Mouse (Mus musculus) CH12.LX (cell line): ENCODE results near the gene Sphk1. TPM values are rescaled to one million over a fixed set of nuclear protein-coding genes. Genes with fewer than 3 reads are reported as not detected.
A peak's percentile ranks its signal among the peaks of the same experiment; 100 is the strongest.

Experiments used
- DNase-seq: peaks from one replicate; pipeline ENCODE4 v3.0.0-alpha.2; 2013; ENCODE audit errors: extremely low read depth
- H3K27ac ChIP-seq: 2 replicates; pipeline ENCODE4 v1.5.1; 2012; ENCODE audit warnings: low read depth, mild to moderate bottlenecking, control low read depth, moderate library complexity; ENCODE audit not compliant: insufficient read depth
- H3K27me3 ChIP-seq: replicated peaks from 2 replicates; pipeline ENCODE3; 2012; ENCODE audit warnings: inconsistent platforms
- H3K36me3 ChIP-seq, 2 experiments: replicated peaks in 1 of 2; 2 replicates each; pipeline versions ENCODE3 to v1.6.1; 2012; ENCODE audit warnings: inconsistent platforms in 1 of 2, low read length in 1 of 2, mild to moderate bottlenecking in 1 of 2, mixed read lengths in 1 of 2, moderate library complexity in 1 of 2; ENCODE audit not compliant: control insufficient read depth in 1 of 2, insufficient read depth in 1 of 2
- H3K4me1 ChIP-seq, 2 experiments: 2 replicates each; pipeline ENCODE4 v1.6.1; 2012; ENCODE audit warnings: inconsistent platforms in 1 of 2, moderate library complexity in 1 of 2; ENCODE audit not compliant: insufficient read depth in 2 of 2, control insufficient read depth in 1 of 2
- H3K4me2 ChIP-seq: 2 replicates; pipeline ENCODE4 v1.6.1; 2012; ENCODE audit warnings: low read depth, mild to moderate bottlenecking, control low read depth; ENCODE audit not compliant: poor library complexity, insufficient read depth, severe bottlenecking
- H3K4me3 ChIP-seq, 3 experiments: fragments of 150-350 bp in 1 of 3; sonication (generic) in 1 of 3; replicated peaks in 1 of 3; 2 replicates each; pipeline versions ENCODE3 to v1.5.1; 2011 to 2012; ENCODE audit warnings: low read depth in 2 of 3, low read length in 2 of 3, mild to moderate bottlenecking in 2 of 3, moderate library complexity in 2 of 3, control low read depth in 1 of 3, improper control_type of control experiment in 1 of 3, inconsistent platforms in 1 of 3, mixed read lengths in 1 of 3; ENCODE audit not compliant: poor library complexity in 1 of 3
- H3K79me2 ChIP-seq: replicated peaks from 2 replicates; pipeline ENCODE4 v1.6.1; 2012; ENCODE audit warnings: mild to moderate bottlenecking, moderate library complexity; ENCODE audit not compliant: control insufficient read depth, poor library complexity, insufficient read depth, severe bottlenecking; ENCODE audit errors: extremely low read depth
- H3K9ac ChIP-seq: 2 replicates; pipeline ENCODE4 v1.6.1; 2012; ENCODE audit warnings: low read depth, mild to moderate bottlenecking, control low read depth, moderate library complexity; ENCODE audit not compliant: insufficient read depth
- H3K9me3 ChIP-seq: replicated peaks from 2 replicates; pipeline ENCODE3; 2012; ENCODE audit warnings: low read length, inconsistent platforms, mixed read lengths
- BHLHE40 ChIP-seq: IDR thresholded peaks from 2 replicates; pipeline ENCODE4 v1.6.1; 2011; ENCODE audit warnings: mild to moderate bottlenecking, low read depth, low read length, improper control_type of control experiment
- CTCF ChIP-seq, 2 experiments: IDR thresholded peaks in 1 of 2; conservative IDR thresholded peaks in 1 of 2; 2 replicates each; pipeline ENCODE4 v1.5.1; 2011 to 2012; ENCODE audit warnings: low read depth in 2 of 2, low read length in 2 of 2, improper control_type of control experiment in 1 of 2, inconsistent platforms in 1 of 2, mild to moderate bottlenecking in 1 of 2, moderate library complexity in 1 of 2
- ELF1 ChIP-seq: IDR thresholded peaks from 2 replicates; pipeline ENCODE4 v1.6.1; 2014; ENCODE audit warnings: low read depth, mild to moderate bottlenecking, inconsistent platforms, low read length, improper control_type of control experiment
- EP300 ChIP-seq: IDR thresholded peaks from 2 replicates; pipeline ENCODE4 v1.6.1; 2011; ENCODE audit warnings: low read length, improper control_type of control experiment
- ETS1 ChIP-seq: conservative IDR thresholded peaks from 2 replicates; pipeline ENCODE4 v1.6.1; 2012; ENCODE audit warnings: low read depth, mild to moderate bottlenecking, inconsistent platforms, low read length, improper control_type of control experiment, moderate library complexity
- GABPA ChIP-seq: IDR thresholded peaks from 2 replicates; pipeline ENCODE4 v1.6.1; 2012; ENCODE audit warnings: low read depth, low read length, improper control_type of control experiment, inconsistent platforms; ENCODE audit not compliant: insufficient replicate concordance
- JUND ChIP-seq: conservative IDR thresholded peaks from 2 replicates; pipeline ENCODE4 v1.6.1; 2011; ENCODE audit warnings: low read depth, low read length, improper control_type of control experiment
- MAX ChIP-seq: IDR thresholded peaks from 2 replicates; pipeline ENCODE4 v1.6.1; 2011; ENCODE audit warnings: low read length, improper control_type of control experiment
- MXI1 ChIP-seq: IDR thresholded peaks from 2 replicates; pipeline ENCODE4 v1.6.1; 2011; ENCODE audit warnings: mild to moderate bottlenecking, low read depth, low read length, improper control_type of control experiment
- NRF1 ChIP-seq: IDR thresholded peaks from 2 replicates; pipeline ENCODE4 v1.6.1; 2014; ENCODE audit warnings: low read depth, mild to moderate bottlenecking, inconsistent platforms, low read length, improper control_type of control experiment, moderate library complexity
- PAX5 ChIP-seq: IDR thresholded peaks from 2 replicates; pipeline ENCODE4 v1.6.1; 2012; ENCODE audit warnings: low read length, inconsistent platforms, mixed read lengths
- POLR2A ChIP-seq: IDR thresholded peaks from 2 replicates; pipeline ENCODE4 v1.6.1; 2011; ENCODE audit warnings: low read depth, mild to moderate bottlenecking, improper control_type of control experiment, low read length
- UBTF ChIP-seq: IDR thresholded peaks from 2 replicates; pipeline ENCODE4 v1.6.1; 2012; ENCODE audit warnings: low read depth, mild to moderate bottlenecking, inconsistent platforms, low read length, improper control_type of control experiment, moderate library complexity
- USF2 ChIP-seq: conservative IDR thresholded peaks from 2 replicates; pipeline ENCODE4 v1.6.1; 2011; ENCODE audit warnings: low read depth, low read length, improper control_type of control experiment
- dilution Hi-C: fragments of 300-500 bp; cut with MboI; formaldehyde crosslinking; loops from 2 replicates; pipeline ENCODE4 v1.14.3; 2020; ENCODE audit warnings: low sequenced_read_pairs; ENCODE audit not compliant: extremely low pct_unique_long_range_greater_than_20kb, extremely low pct_ligation_motif_present
- in situ Hi-C: fragments of 300-500 bp; cut with MboI; formaldehyde crosslinking; loops from 3 replicates; pipeline ENCODE4 v1.14.3; 2019; ENCODE audit warnings: low sequenced_read_pairs, low pct_ligation_motif_present, low pct_unique_long_range_greater_than_20kb, mixed read lengths
- polyA plus RNA-seq: library from polyadenylated mRNA; unstranded; fragments of >175 nt; gene quantifications from 2 replicates; pipeline ENCODE4 v1.2.1, GENCODE M21; 2012; ENCODE audit warnings: low read depth; ENCODE audit not compliant: insufficient read length
- total RNA-seq, 2 experiments: library from RNA; depleted of rRNA; stranded (reverse); fragments of 300-350 nt in 1 of 2; fragments of >200 nt in 1 of 2; gene quantifications; 2 replicates each; pipeline ENCODE4 v1.2.3; 2012 to 2014

Sphk1 gene
- total and polyA plus RNA-seq, 3 experiments: 0.50 to 2.1 (median 0.89) TPM

DNA sequence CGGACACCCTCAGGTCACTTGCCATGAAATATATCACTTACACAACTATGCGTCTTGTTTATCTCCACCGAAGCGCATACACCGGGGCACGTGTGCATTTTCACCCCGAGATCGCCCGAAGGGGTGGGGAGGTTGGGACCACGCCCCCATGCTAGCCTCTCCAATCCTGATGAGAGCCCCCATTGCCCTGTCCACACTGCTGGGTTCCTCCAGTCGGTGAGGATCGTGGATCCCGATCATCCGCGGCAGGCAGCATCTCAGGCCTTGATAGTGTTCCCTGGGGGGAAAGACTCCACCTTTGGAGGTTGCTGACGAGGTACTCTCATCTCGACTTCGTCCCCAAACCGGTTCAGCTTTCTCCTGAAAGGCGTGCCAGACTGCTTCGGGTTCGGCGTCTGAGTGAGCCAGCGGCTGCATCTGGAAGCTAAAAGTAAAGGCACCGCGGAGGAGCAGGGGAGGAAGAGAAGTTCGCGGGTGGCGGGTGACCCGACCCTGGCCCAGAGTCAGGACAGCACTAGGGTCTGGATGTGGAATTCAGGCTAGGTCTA is 1.6 kb downstream of the Sphk1 start:
- peaks cover 5 to 32% of the 10 kb centered on the region in 2 experiments for H3K4me1 ChIP-seq
- H3K27ac ChIP-seq: no peak overlapping the region
- H3K9ac ChIP-seq: no peak overlapping the region
- dilution Hi-C loops: no loop called here
- peaks cover under 1 to 16% of the 10 kb centered on the region in 2 experiments for H3K36me3 ChIP-seq
- TF ChIP-seq BHLHE40: peak; percentile 73
- TF ChIP-seq MAX: peak; percentile 22; the same call in 1 of the 2 replicates
- TF ChIP-seq USF2: no peak
- TF ChIP-seq JUND: no peak
- TF ChIP-seq, all 38 proteins: peak for 2
- in situ Hi-C loops: loop anchor here (5.0 to 10.0 kb wide), 2 partner anchors 35 to 208 kb away; no protein-coding TSS in a partner anchor
- H3K4me3 ChIP-seq: peak overlapping the region; percentile 12 to 61 (median 43)
- no peak for DNase-seq
- H3K9me3 ChIP-seq: no peaks in the 10 kb centered on the region
- no peaks in the 10 kb centered on the region for H3K79me2 ChIP-seq
- peaks cover 58% of the 10 kb centered on the region for H3K27me3 ChIP-seq
- peak overlapping the region; percentile 89 for H3K4me2 ChIP-seq

DNA sequence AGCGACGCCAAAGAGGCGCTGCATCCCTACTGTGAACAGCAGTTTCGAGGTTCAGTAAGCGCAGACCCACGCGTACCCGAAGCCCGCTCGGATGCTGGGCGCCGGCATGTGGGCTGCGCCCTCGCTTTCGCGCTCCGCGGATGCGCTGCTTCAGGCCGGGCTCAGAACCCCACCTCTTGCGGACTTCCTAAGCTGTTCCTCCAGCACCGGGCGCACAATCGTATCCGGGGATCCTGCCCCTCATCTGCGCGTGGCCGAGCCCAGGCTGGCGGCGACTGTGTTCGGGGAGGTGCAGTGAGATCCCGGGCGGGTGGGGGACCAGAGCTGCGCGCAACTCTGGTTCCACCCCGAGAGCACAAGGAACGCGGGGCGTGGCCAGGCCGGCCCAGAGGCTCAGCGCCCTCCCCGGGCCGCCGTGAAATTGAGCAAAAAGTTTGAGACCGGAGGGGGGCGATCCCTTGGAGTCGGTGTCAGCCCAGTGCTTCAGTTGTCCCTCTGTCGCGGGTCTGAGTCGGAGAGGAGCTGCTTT is 2.1 kb downstream of the Sphk1 start:
- H3K27me3 ChIP-seq: peaks cover 53% of the 10 kb centered on the region
- H3K9ac ChIP-seq: peak overlapping the region; percentile 30; the same call in 1 of the 2 replicates
- H3K4me1 ChIP-seq: peaks cover 5 to 32% of the 10 kb centered on the region in 2 experiments
- H3K9me3 ChIP-seq: no peaks in the 10 kb centered on the region
- H3K4me2 ChIP-seq: peak overlapping the region; percentile 89
- peaks cover 2 to 21% of the 10 kb centered on the region in 2 experiments for H3K36me3 ChIP-seq
- peak overlapping the region; percentile 12 to 61 (median 43) for H3K4me3 ChIP-seq
- H3K79me2 ChIP-seq: no peaks in the 10 kb centered on the region
- H3K27ac ChIP-seq: no peak overlapping the region
- peak; percentile 57 for DNase-seq
- TF ChIP-seq MXI1: peak; percentile 40
- TF ChIP-seq GABPA: no peak
- peak; percentile 15 for TF ChIP-seq NRF1
- peak; percentile 71; the same call in 1 of the 2 replicates for TF ChIP-seq MAX
- no peak for TF ChIP-seq BHLHE40
- TF ChIP-seq ETS1: no peak
- peak; percentile 23; the same call in 1 of the 2 replicates for TF ChIP-seq POLR2A
- peak in 1 of 2 experiments; percentile 52; a peak in 2 of 4 replicates for TF ChIP-seq CTCF (conservative IDR thresholded peaks at IDR 0.05 in 1 of 2, IDR thresholded peaks at IDR 0.05 in 1 of 2; ENCODE audit: low read depth in 2 of 2, low read length in 2 of 2)
- TF ChIP-seq UBTF: peak; percentile 46; the same call in 1 of the 2 replicates
- no peak for TF ChIP-seq EP300
- TF ChIP-seq PAX5: no peak
- peak; percentile 7; the same call in 1 of the 2 replicates for TF ChIP-seq ELF1
- TF ChIP-seq, all 38 proteins: peak for 7
- in situ Hi-C loops: loop anchor here (5.0 to 10.0 kb wide), 2 partner anchors 36 to 208 kb away; no protein-coding TSS in a partner anchor
- dilution Hi-C loops: no loop called here
